Comparison of ENCODE assay signal across 14 mouse cellular contexts in genomic region chr2:125973207-125973606, GRCm38 (mm10).
DNase-seq lines count a peak whose midpoint lies in the region; ATAC-seq lines count a peak whose summit lies in the region.
"Had no signal": no experiment of that assay in that cellular context is flagged by ENCODE, and none has a peak within 500 bp of the region (broad histone marks: within the 10 kb centered on the region; RNA-seq: fewer than 3 reads in every experiment).

No protein-coding gene starts in this region.

- H3K4me1 ChIP-seq in kidney, embryonic 14.5 days (ENCODE audit: control insufficient read depth, insufficient read depth, low read length): peaks cover 6% of the 10 kb centered on the region; the same call in 1 of the 2 replicates
- peaks cover 16% of the 10 kb centered on the region; the same call in 1 of the 2 replicates for H3K4me1 ChIP-seq in embryonic facial prominence, embryonic 15.5 days
- H3K4me1 ChIP-seq in limb, embryonic 13.5 days: peaks cover 16% of the 10 kb centered on the region

- H3K36me3 ChIP-seq in kidney, embryonic 14.5 days (ENCODE audit: control insufficient read depth, insufficient read depth, low read length): no peaks in the 10 kb centered on the region; the same call in 1 of the 2 replicates
- H3K36me3 ChIP-seq in embryonic facial prominence, embryonic 15.5 days: no peaks in the 10 kb centered on the region; the same call in 1 of the 2 replicates
- H3K36me3 ChIP-seq in limb, embryonic 13.5 days: peaks cover 9% of the 10 kb centered on the region

- no peak overlapping the region for H3K27ac ChIP-seq in kidney, embryonic 14.5 days (ENCODE audit: low read depth, low read length)
- H3K27ac ChIP-seq in embryonic facial prominence, embryonic 15.5 days (replicated peaks): no peak overlapping the region
- H3K27ac ChIP-seq in limb, embryonic 13.5 days: no peak overlapping the region

- no peak overlapping the region for H3K9ac ChIP-seq in kidney, embryonic 14.5 days (ENCODE audit: low read depth, low read length)
- no peak overlapping the region for H3K9ac ChIP-seq in embryonic facial prominence, embryonic 15.5 days
- no peak overlapping the region for H3K9ac ChIP-seq in limb, embryonic 13.5 days
- H3K9ac ChIP-seq: liver, postnatal 0 days had no signal

- no peaks in the 10 kb centered on the region for H3K9me3 ChIP-seq in kidney, embryonic 14.5 days (ENCODE audit: control insufficient read depth, low read length)
- no peaks in the 10 kb centered on the region for H3K9me3 ChIP-seq in embryonic facial prominence, embryonic 15.5 days (replicated peaks)
- no peaks in the 10 kb centered on the region for H3K9me3 ChIP-seq in limb, embryonic 13.5 days

- H3K4me3 ChIP-seq in kidney, embryonic 14.5 days (ENCODE audit: low read length): no peak overlapping the region
- no peak overlapping the region for H3K4me3 ChIP-seq in embryonic facial prominence, embryonic 15.5 days (replicated peaks)
- H3K4me3 ChIP-seq in limb, embryonic 13.5 days: no peak overlapping the region

- peak; percentile 86 for ATAC-seq in kidney, embryonic 14.5 days (ENCODE audit: low FRiP score, low TSS enrichment)
- ATAC-seq in embryonic facial prominence, embryonic 15.5 days (ENCODE audit: insufficient number of reproducible peaks, low FRiP score, low TSS enrichment, low read depth): peak; percentile 69; the same call in 1 of the 2 replicates
- peak; percentile 83 for ATAC-seq in limb, embryonic 13.5 days (ENCODE audit: low FRiP score, low read depth)
- ATAC-seq: forebrain, embryonic 16.5 days; liver, postnatal 0 days had no signal

- DNase-seq in kidney, adult 18-20 months: no peak
- DNase-seq in embryo, embryonic 10.5 days (ENCODE audit: low spot score): peak; percentile 68
- DNase-seq in adipocyte (ENCODE audit: low spot score): no peak
- no peak for DNase-seq in cerebellum, postnatal 4 days (ENCODE audit: low spot score in 2 of 2)
- DNase-seq in adrenal gland, postnatal 36 days: no peak
- DNase-seq: adrenal gland, postnatal 14 days; heart, postnatal 4 days; liver, postnatal 0 days; thymus, postnatal 4 days had no signal

- H3K27me3 ChIP-seq in kidney, embryonic 14.5 days (ENCODE audit: control insufficient read depth, insufficient read depth, low read length): no peaks in the 10 kb centered on the region
- H3K27me3 ChIP-seq in embryonic facial prominence, embryonic 15.5 days: no peaks in the 10 kb centered on the region
- no peaks in the 10 kb centered on the region for H3K27me3 ChIP-seq in limb, embryonic 13.5 days
- H3K27me3 ChIP-seq: CH12.LX had no signal

- no peak overlapping the region for H3K4me2 ChIP-seq in kidney, embryonic 14.5 days (replicated peaks; ENCODE audit: low read depth, low read length)
- no peak overlapping the region for H3K4me2 ChIP-seq in embryonic facial prominence, embryonic 15.5 days (replicated peaks)
- no peak overlapping the region for H3K4me2 ChIP-seq in limb, embryonic 13.5 days (replicated peaks)

- 24% methylated on average over 6 of the region's 6 CpGs for WGBS in kidney, embryonic 14.5 days
- 28% methylated on average over 6 of the region's 6 CpGs for WGBS in embryonic facial prominence, embryonic 15.5 days
- 31% methylated on average over 6 of the region's 6 CpGs for WGBS in limb, embryonic 13.5 days
